Mouse (Mus musculus) MEL (cell line): ENCODE measurements around the gene Miip. TPM values are rescaled to one million over a fixed set of nuclear protein-coding genes. Genes with fewer than 3 reads are reported as not detected.

Experiments used
- DNase-seq: peaks from one replicate; pipeline ENCODE4 v3.0.0; 2011; ENCODE audit warnings: low read depth, low spot score
- H3K27ac ChIP-seq: 2 replicates; pipeline ENCODE4 v1.5.1; 2012; ENCODE audit warnings: low read depth, mild to moderate bottlenecking, control low read depth, low read length, moderate library complexity; ENCODE audit not compliant: control insufficient read depth
- H3K27me3 ChIP-seq, 2 experiments: fragments of 150-350 bp in 1 of 2; sonication (generic) in 1 of 2; 2 replicates each; pipeline ENCODE4 v1.6.1; 2012; ENCODE audit warnings: low read length in 2 of 2, mild to moderate bottlenecking in 2 of 2, improper control_type of control experiment in 1 of 2, moderate library complexity in 1 of 2; ENCODE audit not compliant: insufficient read depth in 2 of 2, control insufficient read depth in 1 of 2
- H3K36me3 ChIP-seq, 2 experiments: 2 replicates each; pipeline ENCODE4 v1.6.1; 2012 to 2014; ENCODE audit warnings: low read length in 2 of 2, improper control_type of control experiment in 1 of 2, inconsistent platforms in 1 of 2, mild to moderate bottlenecking in 1 of 2; ENCODE audit not compliant: insufficient read depth in 2 of 2, control insufficient read depth in 1 of 2
- H3K4me1 ChIP-seq, 2 experiments: fragments of 150-350 bp in 1 of 2; sonication (generic) in 1 of 2; 2 replicates each; pipeline ENCODE4 v1.6.1; 2012; ENCODE audit warnings: low read length in 2 of 2, improper control_type of control experiment in 1 of 2, mild to moderate bottlenecking in 1 of 2; ENCODE audit not compliant: insufficient read depth in 2 of 2, control insufficient read depth in 1 of 2
- H3K4me3 ChIP-seq, 2 experiments: fragments of 150-350 bp in 1 of 2; sonication (generic) in 1 of 2; 2 replicates each; pipeline ENCODE4 v1.5.1; 2012; ENCODE audit warnings: low read depth in 2 of 2, low read length in 2 of 2, mild to moderate bottlenecking in 2 of 2, moderate library complexity in 2 of 2, control low read depth in 1 of 2, improper control_type of control experiment in 1 of 2; ENCODE audit not compliant: control insufficient read depth in 1 of 2, insufficient read depth in 1 of 2
- H3K79me2 ChIP-seq: 2 replicates; pipeline ENCODE4 v1.6.1; 2012; ENCODE audit warnings: mild to moderate bottlenecking, low read length, moderate library complexity; ENCODE audit not compliant: control insufficient read depth, poor library complexity, insufficient read depth
- H3K9ac ChIP-seq: 2 replicates; pipeline ENCODE4 v1.6.1; 2012; ENCODE audit warnings: low read depth, mild to moderate bottlenecking, control low read depth, low read length, moderate library complexity; ENCODE audit not compliant: control insufficient read depth, poor library complexity, severe bottlenecking
- H3K9me3 ChIP-seq: fragments of 150-350 bp; sonication (generic); replicated peaks from 2 replicates; pipeline ENCODE4 v1.6.1; 2012; ENCODE audit warnings: mild to moderate bottlenecking, low read length, improper control_type of control experiment, moderate library complexity; ENCODE audit not compliant: insufficient read depth
- BHLHE40 ChIP-seq: IDR thresholded peaks from 2 replicates; pipeline ENCODE4 v1.6.1; 2012; ENCODE audit warnings: low read depth, mild to moderate bottlenecking, inconsistent platforms, low read length, improper control_type of control experiment, borderline replicate concordance
- CHD1 ChIP-seq: IDR thresholded peaks from 2 replicates; pipeline ENCODE4 v1.6.1; 2012; ENCODE audit warnings: low read depth, mild to moderate bottlenecking, inconsistent platforms, low read length, improper control_type of control experiment
- CTCF ChIP-seq, 3 experiments: IDR thresholded peaks in 2 of 3; conservative IDR thresholded peaks in 1 of 3; 2 replicates each; pipeline ENCODE4 v1.5.1; 2011 to 2012; ENCODE audit warnings: low read length in 3 of 3, low read depth in 2 of 3, mild to moderate bottlenecking in 2 of 3, improper control_type of control experiment in 1 of 3, inconsistent platforms in 1 of 3, mixed read lengths in 1 of 3, moderate library complexity in 1 of 3; ENCODE audit not compliant: control insufficient read depth in 1 of 3, insufficient read depth in 1 of 3, poor library complexity in 1 of 3, severe bottlenecking in 1 of 3
- E2F4 ChIP-seq: IDR thresholded peaks from 2 replicates; pipeline ENCODE4 v1.6.1; 2011; ENCODE audit warnings: low read depth, low read length, improper control_type of control experiment, borderline replicate concordance
- ELF1 ChIP-seq: IDR thresholded peaks from 2 replicates; pipeline ENCODE4 v1.6.1; 2014; ENCODE audit warnings: low read depth, mild to moderate bottlenecking, inconsistent platforms, low read length, improper control_type of control experiment, moderate library complexity
- EP300 ChIP-seq, 2 experiments: IDR thresholded peaks; 2 replicates each; pipeline ENCODE4 v1.6.1; 2011; ENCODE audit warnings: improper control_type of control experiment in 2 of 2, low read length in 2 of 2, low read depth in 1 of 2, mild to moderate bottlenecking in 1 of 2
- ETS1 ChIP-seq: IDR thresholded peaks from 2 replicates; pipeline ENCODE4 v1.6.1; 2012; ENCODE audit warnings: low read depth, mild to moderate bottlenecking, inconsistent platforms, low read length, improper control_type of control experiment, moderate library complexity
- KAT2A ChIP-seq: conservative IDR thresholded peaks from 2 replicates; pipeline ENCODE4 v1.6.1; 2012; ENCODE audit warnings: low read depth, low read length, improper control_type of control experiment, inconsistent platforms
- MAFK ChIP-seq: IDR thresholded peaks from 2 replicates; pipeline ENCODE4 v1.6.1; 2011; ENCODE audit warnings: low read depth, mild to moderate bottlenecking, low read length, improper control_type of control experiment, borderline replicate concordance
- MAZ ChIP-seq: IDR thresholded peaks from 2 replicates; pipeline ENCODE4 v1.6.1; 2012; ENCODE audit warnings: low read depth, mild to moderate bottlenecking, inconsistent platforms, low read length, improper control_type of control experiment
- NELFE ChIP-seq: IDR thresholded peaks from 2 replicates; pipeline ENCODE4 v1.6.1; 2011; ENCODE audit warnings: low read depth, low read length, improper control_type of control experiment
- NRF1 ChIP-seq: IDR thresholded peaks from 2 replicates; pipeline ENCODE4 v1.6.1; 2014; ENCODE audit warnings: low read depth, mild to moderate bottlenecking, inconsistent platforms, low read length, improper control_type of control experiment, moderate library complexity; ENCODE audit not compliant: poor library complexity, insufficient read depth, severe bottlenecking
- POLR2A ChIP-seq, 2 experiments: IDR thresholded peaks; 2 replicates each; pipeline ENCODE4 v1.6.1; 2011 to 2012; ENCODE audit warnings: low read length in 2 of 2, mild to moderate bottlenecking in 2 of 2, control low read depth in 1 of 2, improper control_type of control experiment in 1 of 2, low read depth in 1 of 2, moderate library complexity in 1 of 2; ENCODE audit not compliant: control insufficient read depth in 1 of 2, insufficient read depth in 1 of 2, poor library complexity in 1 of 2
- POLR2AphosphoS2 ChIP-seq: IDR thresholded peaks from 2 replicates; pipeline ENCODE4 v1.6.1; 2011; ENCODE audit warnings: low read length, improper control_type of control experiment
- RAD21 ChIP-seq: IDR thresholded peaks from 2 replicates; pipeline ENCODE4 v1.6.1; 2011; ENCODE audit warnings: mild to moderate bottlenecking, low read depth, low read length, improper control_type of control experiment
- RCOR1 ChIP-seq: IDR thresholded peaks from 2 replicates; pipeline ENCODE4 v1.6.1; 2012; ENCODE audit warnings: low read depth, mild to moderate bottlenecking, inconsistent platforms, low read length, improper control_type of control experiment
- SIN3A ChIP-seq: IDR thresholded peaks from 2 replicates; pipeline ENCODE4 v1.6.1; 2012; ENCODE audit warnings: low read length, improper control_type of control experiment, inconsistent platforms
- TAL1 ChIP-seq: IDR thresholded peaks from 2 replicates; pipeline ENCODE4 v1.6.1; 2012; ENCODE audit warnings: mild to moderate bottlenecking, inconsistent platforms, low read length, moderate library complexity, mixed read lengths
- TBP ChIP-seq: IDR thresholded peaks from 2 replicates; pipeline ENCODE4 v1.8.0; 2011; ENCODE audit warnings: low read depth, low read length, improper control_type of control experiment
- TCF12 ChIP-seq: IDR thresholded peaks from 2 replicates; pipeline ENCODE4 v1.6.1; 2014; ENCODE audit warnings: low read depth, mild to moderate bottlenecking, inconsistent platforms, low read length, improper control_type of control experiment, moderate library complexity
- USF1 ChIP-seq: IDR thresholded peaks from 2 replicates; pipeline ENCODE4 v1.6.1; 2014; ENCODE audit warnings: low read depth, mild to moderate bottlenecking, inconsistent platforms, low read length, improper control_type of control experiment, moderate library complexity
- USF2 ChIP-seq, 2 experiments: IDR thresholded peaks; 2 replicates each; pipeline ENCODE4 v1.6.1; 2011 to 2012; ENCODE audit warnings: improper control_type of control experiment in 2 of 2, low read length in 2 of 2, borderline replicate concordance in 1 of 2, inconsistent platforms in 1 of 2, low read depth in 1 of 2, mild to moderate bottlenecking in 1 of 2; ENCODE audit not compliant: insufficient read depth in 1 of 2
- ZC3H11A ChIP-seq: IDR thresholded peaks from 2 replicates; pipeline ENCODE4 v1.6.1; 2012; ENCODE audit warnings: low read depth, mild to moderate bottlenecking, inconsistent platforms, low read length, improper control_type of control experiment
- ZKSCAN1 ChIP-seq: IDR thresholded peaks from 2 replicates; pipeline ENCODE4 v1.6.1; 2012; ENCODE audit warnings: low read depth, mild to moderate bottlenecking, inconsistent platforms, low read length, improper control_type of control experiment, moderate library complexity
- ZMIZ1 ChIP-seq: IDR thresholded peaks from 2 replicates; pipeline ENCODE4 v1.6.1; 2012; ENCODE audit warnings: low read depth, mild to moderate bottlenecking, inconsistent platforms, low read length, improper control_type of control experiment, moderate library complexity
- ZNF384 ChIP-seq: IDR thresholded peaks from 2 replicates; pipeline ENCODE4 v1.6.1; 2012; ENCODE audit warnings: low read depth, mild to moderate bottlenecking, inconsistent platforms, low read length, improper control_type of control experiment
- polyA plus RNA-seq, 2 experiments: library from polyadenylated mRNA; stranded (reverse) in 1 of 2; unstranded in 1 of 2; fragments of >175 nt in 1 of 2; fragments of >200 nt in 1 of 2; gene quantifications; 2 replicates each; pipeline versions ENCODE4 v1.2.1 to v1.2.4; 2012; ENCODE audit warnings: low replicate concordance in 2 of 2, low read depth in 1 of 2; ENCODE audit not compliant: insufficient read length in 2 of 2, insufficient read depth in 1 of 2, missing spikeins in 1 of 2
- total RNA-seq: library from RNA; depleted of rRNA; stranded (reverse); fragments of 300-350 nt; gene quantifications from 2 replicates; pipeline ENCODE4 v1.2.3, GENCODE M21; 2012

Gene Miip
- total and polyA plus RNA-seq, 3 experiments = 19.0 to 31.4 TPM; not detected in 1

DNA sequence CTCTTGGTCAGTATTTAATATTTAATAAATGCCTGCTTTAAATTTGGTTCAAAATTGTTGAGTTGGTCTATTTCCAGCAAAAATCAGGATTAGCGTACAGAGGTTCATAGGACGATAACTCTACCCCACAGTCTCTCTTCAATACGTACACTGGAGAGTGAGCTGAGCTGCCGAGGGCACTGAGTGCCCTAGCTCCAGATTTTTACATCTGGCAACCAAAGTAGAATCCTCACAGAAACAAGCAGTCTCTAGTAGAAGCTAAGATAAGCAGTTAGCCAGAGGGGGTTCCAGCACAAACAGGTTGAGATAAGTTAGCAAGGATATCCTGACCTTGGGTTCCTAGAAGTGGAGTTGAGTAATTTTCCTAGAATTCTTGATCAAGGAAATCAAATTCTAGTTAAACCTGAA, 20.0 kb downstream of the Miip start:
- H3K9me3 ChIP-seq = no peaks in the 10 kb centered on the region
- peak overlapping the region; percentile 77 for H3K9ac ChIP-seq
- DNase-seq = no peak
- H3K79me2 ChIP-seq = peaks cover 8% of the 10 kb centered on the region
- H3K4me1 ChIP-seq = peaks cover 0 to 24% of the 10 kb centered on the region in 2 experiments; a peak in 3 of 4 replicates
- no peaks in the 10 kb centered on the region for H3K27me3 ChIP-seq
- TF ChIP-seq TCF12 = no peak
- no peak for TF ChIP-seq ZC3H11A
- TF ChIP-seq MAZ = no peak
- no peak for TF ChIP-seq CTCF (IDR thresholded peaks at IDR 0.05 in 2 of 3, conservative IDR thresholded peaks at IDR 0.05 in 1 of 3; ENCODE audit: control insufficient read depth in 1 of 3, insufficient read depth in 1 of 3, low read depth in 2 of 3, low read length in 3 of 3, poor library complexity in 1 of 3, severe bottlenecking in 1 of 3)
- no peak; the same call in 1 of the 2 replicates for TF ChIP-seq NELFE
- TF ChIP-seq EP300 (IDR thresholded peaks at IDR 0.05; ENCODE audit: low read depth in 1 of 2, low read length in 2 of 2) = peak in 1 of 2 experiments; percentile 30; a peak in 1 of 4 replicates
- TF ChIP-seq TBP = no peak
- TF ChIP-seq ETS1 = 0 out of 2 replicates have a peak, but pooled peaks have one; percentile 5
- peak; percentile 71; the same call in 1 of the 2 replicates for TF ChIP-seq SIN3A
- TF ChIP-seq CHD1 = no peak
- no peak for TF ChIP-seq ZKSCAN1
- TF ChIP-seq TAL1 = no peak; the same call in 1 of the 2 replicates
- no peak for TF ChIP-seq MAFK
- peak; percentile 9; the same call in 1 of the 2 replicates for TF ChIP-seq ZMIZ1
- no peak for TF ChIP-seq POLR2A (IDR thresholded peaks at IDR 0.05; ENCODE audit: control insufficient read depth in 1 of 2, insufficient read depth in 1 of 2, low read depth in 1 of 2, low read length in 2 of 2, poor library complexity in 1 of 2)
- TF ChIP-seq, all 39 proteins: peak for 4
- Histone ChIP-seq H3K27ac (peak overlapping the region; percentile 83), H3K4me3 (peak overlapping the region; percentile 67 to 99), H3K36me3 (peaks cover 0 to 27% of the 10 kb centered on the region in 2 experiments; a peak in 2 of 4 replicates)

DNA sequence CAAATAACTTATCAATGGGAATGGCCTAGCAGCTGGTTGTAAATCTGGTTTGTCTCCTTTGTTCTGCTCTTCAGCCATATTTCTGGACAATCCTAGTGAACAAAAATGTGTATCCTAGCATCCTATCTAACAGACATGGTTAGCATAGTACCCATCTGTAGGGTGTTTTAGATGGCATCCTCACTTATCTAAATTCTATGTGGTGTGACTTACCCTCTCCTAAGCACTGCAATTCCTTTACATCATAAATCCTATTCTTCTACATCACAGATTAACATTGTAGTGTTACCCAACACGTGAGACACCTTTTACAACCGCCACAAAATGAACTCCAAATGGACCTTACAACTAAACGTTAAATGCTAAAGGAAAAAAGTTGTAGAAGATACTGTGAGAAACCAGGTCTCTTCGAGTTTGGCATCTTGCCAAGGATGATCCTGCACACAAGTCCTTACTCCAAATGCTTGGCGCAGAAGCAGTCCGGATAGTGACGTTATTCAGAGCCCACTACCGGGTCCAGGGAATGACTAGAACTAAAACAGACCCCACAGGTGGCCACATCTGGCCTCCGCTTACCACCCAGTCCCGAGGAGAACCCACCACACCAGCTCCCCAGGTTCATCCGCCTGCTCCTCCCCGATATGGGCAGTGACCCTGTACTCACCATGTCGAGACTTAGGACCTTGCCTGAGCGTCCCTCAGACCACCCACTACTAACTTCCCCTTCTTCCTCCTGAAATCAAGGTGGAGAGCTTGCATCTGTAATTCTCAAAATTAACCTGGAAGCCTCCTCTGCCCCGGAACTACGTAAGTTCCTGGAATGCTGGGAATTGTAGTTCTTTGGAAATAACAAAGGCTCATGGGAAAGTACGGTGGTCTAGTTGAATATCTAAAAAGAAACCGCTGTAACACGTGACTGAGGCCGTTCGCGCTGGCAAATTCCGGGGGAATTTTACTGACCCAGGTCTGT, 20.7 kb downstream of the Miip start, which contains the start of gene Zfp933:
Gene Zfp933, minus strand, starts transcription at position 753 of the 970 bp plus-strand sequence.
- Histone ChIP-seq H3K4me3 (peak within 1 kb of the TSS; percentile 84 to 99), H3K9ac (peak within 1 kb of the TSS; percentile 86), H3K9me3 (no peaks in the 10 kb centered on the region), H3K27ac (peak within 1 kb of the TSS; percentile 83), H3K36me3 (peaks cover 0 to 24% of the 10 kb centered on the region in 2 experiments; a peak in 2 of 4 replicates), H3K27me3 (no peaks in the 10 kb centered on the region), H3K4me1 (peaks cover 0 to 24% of the 10 kb centered on the region in 2 experiments; a peak in 3 of 4 replicates), H3K79me2 (peaks cover 8% of the 10 kb centered on the region)
- DNase-seq = peak; percentile 94
- TF ChIP-seq USF1 (peak; percentile 97), BHLHE40 (peak; percentile 96), ZNF384 (no peak), USF2 (IDR thresholded peaks at IDR 0.05; ENCODE audit: borderline replicate concordance in 1 of 2, insufficient read depth in 1 of 2, low read depth in 1 of 2, low read length in 2 of 2) (peak in 1 of 2 experiments; percentile 82; a peak in 2 of 4 replicates), ZMIZ1 (0 out of 2 replicates have a peak, but pooled peaks have one; percentile 53), E2F4 (no peak), MAFK (no peak), NRF1 (no peak), POLR2A (IDR thresholded peaks at IDR 0.05; ENCODE audit: control insufficient read depth in 1 of 2, insufficient read depth in 1 of 2, low read depth in 1 of 2, low read length in 2 of 2, poor library complexity in 1 of 2) (peak; percentile 47 to 71; a peak in 3 of 4 replicates), ELF1 (peak; percentile 98), POLR2AphosphoS2 (no peak), CTCF (IDR thresholded peaks at IDR 0.05 in 2 of 3, conservative IDR thresholded peaks at IDR 0.05 in 1 of 3; ENCODE audit: control insufficient read depth in 1 of 3, insufficient read depth in 1 of 3, low read depth in 2 of 3, low read length in 3 of 3, poor library complexity in 1 of 3, severe bottlenecking in 1 of 3) (no peak), MAZ (no peak), KAT2A (peak; percentile 99), RAD21 (no peak), EP300 (IDR thresholded peaks at IDR 0.05; ENCODE audit: low read depth in 1 of 2, low read length in 2 of 2) (peak in 1 of 2 experiments; percentile 13; a peak in 2 of 4 replicates), RCOR1 (0 out of 2 replicates have a peak, but pooled peaks have one; percentile 32), TAL1 (no peak)
